Comparison of ENCODE assay signal across 8 mouse cellular contexts in the genomic region with DNA sequence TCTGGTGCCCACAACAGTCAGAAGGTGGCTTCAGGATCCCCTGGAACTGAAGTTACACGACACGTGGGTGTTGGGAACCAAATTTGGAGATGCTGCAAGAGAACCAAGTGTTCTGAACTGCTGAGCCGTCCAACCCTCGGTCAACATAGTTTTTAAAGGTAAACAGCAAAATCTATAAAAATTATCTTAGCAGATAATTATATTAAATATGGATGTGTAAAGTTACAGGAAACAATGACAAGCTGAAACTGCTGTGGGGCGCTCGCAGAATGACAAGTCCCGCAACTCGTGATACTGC. TPM values are rescaled to one million over a fixed set of nuclear protein-coding genes. Genes with fewer than 3 reads are reported as not detected.
DNase-seq lines count a peak whose midpoint lies in the region; ATAC-seq and TF ChIP-seq lines count a peak whose summit lies in the region.

No protein-coding gene starts in this region.

- no peak for TF ChIP-seq POLR2A in myocyte (IDR thresholded peaks at IDR 0.05; ENCODE audit: insufficient read length, low read depth)

- no peaks in the 10 kb centered on the region for H3K9me3 ChIP-seq in embryonic facial prominence, embryonic 12.5 days
- no peaks in the 10 kb centered on the region for H3K9me3 ChIP-seq in intestine, embryonic 15.5 days

- H3K36me3 ChIP-seq in embryonic facial prominence, embryonic 12.5 days, result peaks cover 19% of the 10 kb centered on the region
- H3K36me3 ChIP-seq in intestine, embryonic 15.5 days, result peaks cover 9% of the 10 kb centered on the region; the same call in 1 of the 2 replicates
- H3K36me3 ChIP-seq in myocyte (ENCODE audit: control insufficient read depth, insufficient read depth), result peaks cover 10% of the 10 kb centered on the region

- DNase-seq in layer of hippocampus, adult 2 months (ENCODE audit: low spot score in 2 of 2), result no peak
- DNase-seq in layer of hippocampus, adult 9-11 months, result no peak
- DNase-seq in gastrocnemius, postnatal 36 days, result no peak
- no peak for DNase-seq in urinary bladder, adult 18-20 months (ENCODE audit: low spot score in 2 of 2)

- peak overlapping the region; percentile 69 for H3ac ChIP-seq in myocyte (ENCODE audit: control insufficient read depth, insufficient read length)

- intact Hi-C loops in gastrocnemius, postnatal 36 days (cut with DNase I), result loop anchor here (10.0 kb wide), 1 partner anchor 273 kb away; no protein-coding TSS in a partner anchor

- peak overlapping the region; percentile 75 for H3K9ac ChIP-seq in embryonic facial prominence, embryonic 12.5 days
- H3K9ac ChIP-seq in intestine, embryonic 15.5 days, result peak overlapping the region; percentile 83

- no peak for ATAC-seq in embryonic facial prominence, embryonic 12.5 days (ENCODE audit: insufficient number of reproducible peaks, insufficient read depth, low FRiP score, low TSS enrichment)
- no peak for ATAC-seq in intestine, embryonic 15.5 days
- no peak for ATAC-seq in CD4-positive, CD25-positive, alpha-beta regulatory T cell, adult 4 months

- peak overlapping the region; percentile 76 for H3K4me2 ChIP-seq in embryonic facial prominence, embryonic 12.5 days (replicated peaks)
- peak overlapping the region; percentile 65 for H3K4me2 ChIP-seq in intestine, embryonic 15.5 days (replicated peaks)
- peak overlapping the region; percentile 84 for H3K4me2 ChIP-seq in myocyte (ENCODE audit: low read depth)

- TF ChIP-seq CTCF in layer of hippocampus, adult 2 months (conservative IDR thresholded peaks at IDR 0.05), result no peak

- H3K79me2 ChIP-seq in myocyte (ENCODE audit: control insufficient read depth, insufficient read depth), result peaks cover 19% of the 10 kb centered on the region

- 20% methylated on average over 8 of the region's 8 CpGs for WGBS in embryonic facial prominence, embryonic 12.5 days
- WGBS in intestine, embryonic 15.5 days, result 16% methylated on average over 8 of the region's 8 CpGs

- peaks cover 20% of the 10 kb centered on the region for H3K4me1 ChIP-seq in embryonic facial prominence, embryonic 12.5 days
- peaks cover 11% of the 10 kb centered on the region; the same call in 1 of the 2 replicates for H3K4me1 ChIP-seq in intestine, embryonic 15.5 days (replicated peaks)

- peak overlapping the region; percentile 58 for H3K4me3 ChIP-seq in layer of hippocampus, adult 2 months
- peak overlapping the region; percentile 60 for H3K4me3 ChIP-seq in embryonic facial prominence, embryonic 12.5 days
- H3K4me3 ChIP-seq in intestine, embryonic 15.5 days (replicated peaks), result peak overlapping the region; percentile 77
- peak overlapping the region; percentile 63 for H3K4me3 ChIP-seq in myocyte

- H3K27ac ChIP-seq in layer of hippocampus, adult 2 months, result peak overlapping the region; percentile 100
- peak overlapping the region; percentile 91 for H3K27ac ChIP-seq in embryonic facial prominence, embryonic 12.5 days
- peak overlapping the region; percentile 93 for H3K27ac ChIP-seq in intestine, embryonic 15.5 days

- H3K27me3 ChIP-seq in embryonic facial prominence, embryonic 12.5 days, result no peaks in the 10 kb centered on the region
- H3K27me3 ChIP-seq in intestine, embryonic 15.5 days (replicated peaks), result no peaks in the 10 kb centered on the region
- H3K27me3 ChIP-seq in myocyte (ENCODE audit: control insufficient read depth, insufficient read depth, insufficient read length), result no peaks in the 10 kb centered on the region

TF ChIP-seq in myocyte, 11 proteins besides CTCF, POLR2A, EP300 and RAD21:
- TF ChIP-seq MYOG (IDR thresholded peaks at IDR 0.05; ENCODE audit: control insufficient read depth in 1 of 3, insufficient read depth in 1 of 3, insufficient read length in 2 of 3, low read depth in 2 of 3) (no peak), MAX (IDR thresholded peaks at IDR 0.05; ENCODE audit: low read depth) (no peak), REST (IDR thresholded peaks at IDR 0.05; ENCODE audit: insufficient read depth, insufficient read length) (no peak), SRF (IDR thresholded peaks at IDR 0.05; ENCODE audit: control insufficient read depth, insufficient read length, low read depth) (no peak), USF1 (IDR thresholded peaks at IDR 0.05; ENCODE audit: low read depth) (no peak), POLR2AphosphoS2 (IDR thresholded peaks at IDR 0.05; ENCODE audit: insufficient read length, low read depth) (no peak), E2F4 (IDR thresholded peaks at IDR 0.05; ENCODE audit: insufficient read depth) (no peak), TCF12 (IDR thresholded peaks at IDR 0.05; ENCODE audit: insufficient read depth, poor library complexity, severe bottlenecking) (no peak), TCF3 (IDR thresholded peaks at IDR 0.05; ENCODE audit: insufficient read length, low read depth) (no peak), MYOD1 (IDR thresholded peaks at IDR 0.05; ENCODE audit: control insufficient read depth in 1 of 3, insufficient read length in 2 of 3, low read depth in 2 of 3) (no peak)

RNA-seq across cellular contexts. Expression of gene Paxip1, which starts 0.6 kb away (rescaled TPM):
- 10 to 100 TPM; 50.9 to 57.3 TPM for total RNA-seq in layer of hippocampus, adult 2 months (2021)
- 41.2 and 43.6 TPM in 2 replicates for polyA plus RNA-seq in embryonic facial prominence, embryonic 12.5 days (2016; fragmentation: Nextera tagmentation; extraction: Ambion mirVana)
- polyA plus RNA-seq in intestine, embryonic 15.5 days (2015; fragmentation: Nextera tagmentation; extraction: Ambion mirVana), result 26.7 and 29.6 TPM in 2 replicates
- polyA plus RNA-seq in myocyte (2012; fragmentation: generic; extraction: Trizol), result 8.2 TPM
- polyA plus RNA-seq in CD4-positive, CD25-positive, alpha-beta regulatory T cell, adult 4 months (2017; shearing (Covaris generic)), result 10 to 100 TPM in 1 of 2 experiments, 1 to 10 TPM in 1; 4.7 to 10.8 TPM
- 10 to 100 TPM in 1 of 2 experiments, 1 to 10 TPM in 1; 9.5 to 11.0 TPM for total RNA-seq in gastrocnemius, postnatal 36 days (2021)

RNA-seq across cellular contexts. Expression of gene Htr5a, which starts 49.8 kb away (rescaled TPM):
- 1 to 10 TPM; 7.9 to 8.1 TPM for total RNA-seq in layer of hippocampus, adult 2 months (2021)
- 0.03 TPM in 1 of 2 replicates, not detected in the other for polyA plus RNA-seq in embryonic facial prominence, embryonic 12.5 days (2016; fragmentation: Nextera tagmentation; extraction: Ambion mirVana)
- polyA plus RNA-seq in intestine, embryonic 15.5 days (2015; fragmentation: Nextera tagmentation; extraction: Ambion mirVana), result 0.03 TPM in 1 of 2 replicates, not detected in the other
- not detected for polyA plus RNA-seq in myocyte (2012; fragmentation: generic; extraction: Trizol)
- not detected for polyA plus RNA-seq in CD4-positive, CD25-positive, alpha-beta regulatory T cell, adult 4 months (2017; shearing (Covaris generic))
- total RNA-seq in gastrocnemius, postnatal 36 days (2021), result not detected
